Mouse (Mus musculus) spleen, adult 12 weeks (tissue): ENCODE measurements at regions not wholly inside any gene's neighbourhood (a gene's known extent, or its start where the extent isn't known, plus 50 kb on each side); places are given as distances from the start of the nearest gene placed in this dataset.

Experiments used
- DNase-seq: peaks from one replicate; pipeline ENCODE4 v3.0.0; 2022; ENCODE audit warnings: low spot score

- DNase-seq: no peak
These were observed 171.1 kb upstream of the Cited2 start for GRCm38 (mm10) chr10:17551869-17552268.

GRCm38 (mm10) chr10:17552277-17552676 is 170.7 kb upstream of the Cited2 start:
- DNase-seq: no peak

- no peak for DNase-seq
These were observed 166.6 kb upstream of the Cited2 start for GRCm38 (mm10) chr10:17556391-17556790.

- no peak for DNase-seq
These were observed 163.6 kb upstream of the Cited2 start for GRCm38 (mm10) chr10:17559370-17559955.

GRCm38 (mm10) chr10:17559980-17560379 is 163.0 kb upstream of the Cited2 start:
- DNase-seq: no peak

- no peak for DNase-seq
These were observed 161.6 kb upstream of the Cited2 start for GRCm38 (mm10) chr10:17561466-17561865.

GRCm38 (mm10) chr10:17561977-17562376 is 161.0 kb upstream of the Cited2 start:
- no peak for DNase-seq

- DNase-seq: no peak
These were observed 160.3 kb upstream of the Cited2 start for GRCm38 (mm10) chr10:17562410-17563350.

- DNase-seq: no peak
These were observed 159.7 kb upstream of the Cited2 start for GRCm38 (mm10) chr10:17563351-17563749.

GRCm38 (mm10) chr10:17564895-17565620 is 158.0 kb upstream of the Cited2 start:
- DNase-seq: no peak

GRCm38 (mm10) chr10:17566975-17567374 is 156.0 kb upstream of the Cited2 start:
- no peak for DNase-seq

GRCm38 (mm10) chr10:17567631-17568030 is 155.4 kb upstream of the Cited2 start:
- DNase-seq: no peak

GRCm38 (mm10) chr10:17569577-17570113 is 153.4 kb upstream of the Cited2 start:
- no peak for DNase-seq

- DNase-seq: no peak
These were observed 148.1 kb upstream of the Cited2 start for GRCm38 (mm10) chr10:17574894-17575293.

GRCm38 (mm10) chr10:17575448-17576332 is 147.3 kb upstream of the Cited2 start:
- DNase-seq: no peak

GRCm38 (mm10) chr10:17576333-17576750 is 146.7 kb upstream of the Cited2 start:
- DNase-seq: no peak

- DNase-seq: no peak
These were observed 143.6 kb upstream of the Cited2 start for GRCm38 (mm10) chr10:17579463-17579862.

GRCm38 (mm10) chr10:17584842-17585241 is 138.2 kb upstream of the Cited2 start:
- DNase-seq: no peak

- DNase-seq: no peak
These were observed 136.1 kb upstream of the Cited2 start for GRCm38 (mm10) chr10:17586910-17587309.

GRCm38 (mm10) chr10:17589136-17589535 is 133.9 kb upstream of the Cited2 start:
- no peak for DNase-seq

GRCm38 (mm10) chr10:17590195-17590594 is 132.8 kb upstream of the Cited2 start:
- no peak for DNase-seq
